Mouse (Mus musculus) spleen, adult 2 months (tissue): ENCODE results near the gene Clcnkb.

ENCODE experiments used
- CTCF ChIP-seq: fragments of 200-500 bp; IDR thresholded peaks from 2 replicates; pipeline ENCODE4 v1.5.1; 2011; ENCODE audit warnings: mild to moderate bottlenecking, inconsistent platforms; ENCODE audit not compliant: insufficient read depth, insufficient read length, insufficient replicate concordance; ENCODE audit errors: extremely low read depth
- POLR2A ChIP-seq: fragments of 200-500 bp; IDR thresholded peaks from 2 replicates; pipeline ENCODE4 v1.6.1; 2011; ENCODE audit warnings: low read depth, low read length, inconsistent platforms

GRCm38 (mm10) chr4:141391293-141391692 is 24.5 kb downstream of the Clcnkb start:
- TF ChIP-seq CTCF (no peak), POLR2A (no peak)
